Mouse (Mus musculus) liver, adult 10 weeks (tissue): ENCODE results near the gene Zpr1. TPM values are rescaled to one million over a fixed set of nuclear protein-coding genes. Genes with fewer than 3 reads are reported as not detected.

ENCODE experiments used
- polyA plus RNA-seq: library from polyadenylated mRNA; stranded (reverse); fragments of 350-450 nt; fragmentation: Illumina TruSeq; extraction: RNeasy Lipid Tissue Mini Kit (QIAGEN cat#74804); gene quantifications from one replicate; pipeline ENCODE4 v1.2.3, GENCODE M21; 2014; ENCODE audit warnings: low read depth, low replicate concordance

Zpr1 gene
- 21.5 TPM for polyA plus RNA-seq

DNA sequence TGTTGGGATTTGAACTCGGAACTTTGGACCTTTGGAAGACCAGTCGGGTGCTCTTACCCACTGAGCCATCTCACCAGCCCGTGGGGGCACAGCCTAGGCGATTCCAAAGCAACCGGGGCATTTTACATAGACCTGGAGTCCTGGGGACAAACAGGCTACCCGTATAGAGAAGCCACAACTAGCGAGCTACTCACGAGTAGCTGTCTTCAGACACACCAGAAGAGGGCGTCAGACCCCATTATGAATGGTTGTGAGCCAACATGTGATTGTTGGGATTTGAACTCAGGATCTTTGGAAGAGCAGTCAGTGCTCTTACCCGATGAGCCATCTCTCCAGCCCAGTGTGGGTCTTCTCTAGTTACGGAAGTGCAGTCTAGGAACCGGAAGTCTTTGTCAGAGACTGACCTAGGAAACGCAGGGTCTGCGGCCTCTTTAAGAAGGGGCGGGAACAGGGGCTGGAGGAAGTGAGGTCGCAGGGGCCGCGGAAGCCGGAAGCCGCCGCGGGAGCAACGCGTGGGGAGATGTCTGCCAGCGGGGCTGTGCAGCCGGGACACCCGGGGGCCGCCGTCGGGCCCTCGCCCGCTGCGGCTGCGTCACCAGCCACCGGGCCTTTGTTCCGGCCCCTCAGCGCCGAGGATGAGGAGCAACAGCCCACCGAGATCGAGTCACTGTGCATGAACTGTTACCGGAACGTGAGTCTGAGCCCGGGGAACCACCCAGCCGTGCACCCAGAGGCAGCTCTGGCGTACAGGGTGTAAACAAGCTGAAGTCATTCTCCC is at the start of gene Zpr1:
TSS of gene Zpr1 (plus strand) at position 388 of the 778 bp plus-strand sequence.

GRCm38 (mm10) chr9:46228491-46228890 is 44.4 kb upstream of the Zpr1 start, which contains the start of gene Apoa1:
Apoa1 (plus strand) TSS chr9:46228580.

DNA sequence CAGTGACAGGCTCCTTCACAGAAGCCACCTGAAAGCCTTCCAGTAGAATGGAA is 37.4 kb upstream of the Zpr1 start, which contains the start of gene Apoc3:
TSS of gene Apoc3 (minus strand) at position 41 of the 53 bp plus-strand sequence.

GRCm38 (mm10) chr9:46240526-46241153 is 32.2 kb upstream of the Zpr1 start, which contains the start of gene Apoa4:
Apoa4 (plus strand) TSS chr9:46240696.

DNA sequence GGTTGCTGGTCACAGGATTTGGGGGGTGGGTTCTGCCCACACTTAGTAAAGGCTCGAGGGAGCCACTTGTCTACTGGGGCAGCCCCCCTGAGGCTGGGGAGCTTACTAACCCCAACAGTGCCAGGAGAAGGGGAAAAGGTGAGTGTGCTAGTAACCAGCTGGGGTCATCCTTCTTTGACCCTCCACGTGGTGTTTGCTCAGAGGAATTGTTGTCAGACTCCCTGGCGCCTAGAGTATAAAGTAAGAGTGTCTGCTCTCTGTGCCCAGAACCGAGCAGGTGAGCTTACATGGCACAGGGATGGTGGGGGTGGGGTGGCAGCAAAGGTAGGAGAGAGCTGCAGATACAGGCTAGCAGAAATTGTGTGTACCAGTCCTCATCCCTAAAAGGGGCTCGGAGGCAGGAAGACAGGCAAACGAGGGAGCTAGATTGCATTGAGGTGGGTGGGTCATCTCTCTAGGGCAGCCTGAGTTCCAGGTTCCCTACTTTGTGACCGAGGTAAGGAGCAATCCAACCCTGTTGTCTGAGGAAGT is 4.5 kb upstream of the Zpr1 start, which contains the start of gene Apoa5:
TSS of gene Apoa5 (plus strand) at position 291 of the 531 bp plus-strand sequence.

DNA sequence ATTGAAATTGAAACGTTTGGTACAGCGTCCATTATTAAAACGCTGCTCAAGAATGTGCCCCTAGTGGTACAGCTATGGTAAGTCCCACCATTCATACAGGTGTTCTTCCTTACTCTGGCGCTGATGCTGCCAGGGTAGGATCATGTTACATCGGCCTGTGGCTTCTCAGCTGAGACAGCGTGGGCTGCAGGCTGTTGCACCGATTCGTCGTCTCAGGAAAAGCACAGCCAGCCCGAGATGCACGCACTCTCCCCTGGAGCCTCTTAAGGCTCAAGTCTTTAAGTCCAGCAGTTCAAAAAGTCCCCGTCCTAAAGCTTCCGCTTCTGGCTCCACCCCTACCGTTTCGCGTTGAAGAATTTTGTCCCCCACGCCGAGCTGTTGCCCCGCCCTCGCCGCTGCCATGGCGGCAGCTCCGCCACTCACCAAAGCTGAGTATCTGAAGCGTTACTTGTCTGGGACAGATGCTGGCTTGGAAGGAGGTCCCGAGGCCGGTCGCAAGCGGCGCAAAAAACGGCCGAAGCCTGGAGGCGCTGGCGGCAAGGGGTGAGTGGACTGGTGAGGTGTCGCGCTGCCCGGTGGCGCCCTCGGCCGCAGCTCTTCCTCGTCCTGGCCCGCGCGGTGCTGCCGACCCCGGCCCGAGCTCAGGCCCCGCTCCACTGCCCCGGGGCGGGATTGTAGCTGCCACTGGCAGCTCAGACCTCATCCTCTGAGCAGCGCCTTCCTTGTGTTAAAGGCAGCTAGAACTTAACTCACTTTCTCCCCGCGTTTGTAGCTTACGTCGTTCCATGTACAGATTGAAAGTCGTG is 10.0 kb downstream of the Zpr1 start, which contains the start of gene Bud13:
TSS of gene Bud13 (plus strand) at position 378 of the 806 bp plus-strand sequence.

GRCm38 (mm10) chr9:46319886-46320285 is 47.0 kb downstream of the Zpr1 start, which contains the start of gene 4931429L15Rik:
4931429L15Rik (minus strand) TSS chr9:46319986.

Other genes starting within 250 kb of the Zpr1 start
- gene Apoa1, start 44.5 kb upstream of the Zpr1 start, polyA plus RNA-seq, result 2,364 TPM
- gene Apoc3, start 37.4 kb upstream of the Zpr1 start, polyA plus RNA-seq, result 1,294 TPM
- 8.0 TPM for gene Apoa4, start 32.4 kb upstream of the Zpr1 start, polyA plus RNA-seq
- 95.0 TPM for gene Apoa5, start 4.4 kb upstream of the Zpr1 start, polyA plus RNA-seq
- 2.8 TPM for gene Bud13, start 9.9 kb downstream of the Zpr1 start, polyA plus RNA-seq
- gene 4931429L15Rik, start 46.9 kb downstream of the Zpr1 start, polyA plus RNA-seq, result not detected